In the genomic region with DNA sequence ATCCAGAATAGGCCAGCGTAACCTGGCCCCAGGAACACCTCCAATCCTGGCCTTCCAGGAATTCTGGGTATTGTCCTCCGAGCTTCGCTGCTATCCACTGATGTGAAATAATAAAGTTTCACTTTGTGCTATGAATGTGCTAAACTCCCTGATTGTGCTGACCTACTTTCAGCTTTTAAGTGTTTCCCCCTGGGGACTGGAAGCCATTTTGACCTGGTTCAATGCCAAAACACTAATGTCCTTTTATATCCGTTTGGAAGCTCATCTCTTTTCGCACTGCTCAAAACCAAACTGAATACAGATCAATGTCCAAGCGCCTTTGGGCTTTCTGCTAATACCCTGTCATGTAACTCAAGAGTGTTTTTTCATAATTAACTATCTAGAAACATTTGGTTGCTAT, we compare ENCODE assay signal across 20 mouse cellular contexts. TPM values are rescaled to one million over a fixed set of nuclear protein-coding genes. Genes with fewer than 3 reads are reported as not detected.
DNase-seq lines count a peak whose midpoint lies in the region; ATAC-seq lines count a peak whose summit lies in the region.
"Had no signal": no experiment of that assay in that cellular context is flagged by ENCODE, and none has a peak within 500 bp of the region (broad histone marks: within the 10 kb centered on the region; RNA-seq: fewer than 3 reads in every experiment).

No protein-coding gene starts in this region.

- WGBS in hindbrain, embryonic 13.5 days: 77% methylated on average over 6 of the region's 6 CpGs
- 87% methylated on average over 6 of the region's 6 CpGs for WGBS in hindbrain, embryonic 12.5 days

- no peak overlapping the region for H3K4me3 ChIP-seq in hindbrain, embryonic 13.5 days
- no peak overlapping the region for H3K4me3 ChIP-seq in hindbrain, embryonic 12.5 days
- H3K4me3 ChIP-seq: forebrain, embryonic 10.5 days; heart, embryonic 15.5 days; hindbrain, embryonic 15.5 days; kidney, embryonic 15.5 days; layer of hippocampus, adult 2 months; limb, embryonic 10.5 days; lung, embryonic 15.5 days; megakaryocyte, embryonic 14.5 days; myocyte had no signal

- H3K9ac ChIP-seq in hindbrain, embryonic 13.5 days: no peak overlapping the region
- no peak overlapping the region for H3K9ac ChIP-seq in hindbrain, embryonic 12.5 days
- H3K9ac ChIP-seq: heart, embryonic 15.5 days; hindbrain, embryonic 15.5 days; kidney, embryonic 15.5 days; lung, embryonic 15.5 days had no signal

- no peaks in the 10 kb centered on the region for H3K9me3 ChIP-seq in hindbrain, embryonic 13.5 days
- no peaks in the 10 kb centered on the region for H3K9me3 ChIP-seq in hindbrain, embryonic 12.5 days (replicated peaks)
- H3K9me3 ChIP-seq: heart, embryonic 15.5 days; hindbrain, embryonic 15.5 days; kidney, embryonic 15.5 days; limb, embryonic 10.5 days; lung, embryonic 15.5 days had no signal

- H3K27me3 ChIP-seq in hindbrain, embryonic 13.5 days: 0 out of 2 replicates have a peak, but pooled peaks cover 2% of the 10 kb centered on the region
- 0 out of 2 replicates have a peak, but pooled peaks cover 5% of the 10 kb centered on the region for H3K27me3 ChIP-seq in hindbrain, embryonic 12.5 days
- H3K27me3 ChIP-seq: heart, embryonic 15.5 days; hindbrain, embryonic 15.5 days; kidney, embryonic 15.5 days; lung, embryonic 15.5 days had no signal

- no peak overlapping the region for H3K4me2 ChIP-seq in hindbrain, embryonic 13.5 days
- H3K4me2 ChIP-seq in hindbrain, embryonic 12.5 days (replicated peaks): no peak overlapping the region
- H3K4me2 ChIP-seq: heart, embryonic 15.5 days; hindbrain, embryonic 15.5 days; kidney, embryonic 15.5 days; liver, embryonic 11.5 days; lung, embryonic 15.5 days had no signal

- peak; percentile 4 for DNase-seq in lung, postnatal 36 days
- DNase-seq in lung, adult 18-20 months: no peak
- DNase-seq in brain, adult 2 months (ENCODE audit: low read depth, low spot score): peak; percentile 42
- peak; percentile 64 for DNase-seq in retina, embryonic 14.5 days (ENCODE audit: low spot score)
- no peak for DNase-seq in cerebellum, adult 11 months
- DNase-seq: gastrocnemius, postnatal 14 days; spleen, adult 18-20 months; thymus, adult 2 months had no signal

- ATAC-seq in hindbrain, embryonic 13.5 days (ENCODE audit: low FRiP score): no peak
- no peak for ATAC-seq in hindbrain, embryonic 12.5 days (ENCODE audit: low FRiP score)

- H3K27ac ChIP-seq in hindbrain, embryonic 13.5 days: 0 out of 2 replicates have a peak overlapping the region, but pooled peaks have one; percentile 1
- no peak overlapping the region for H3K27ac ChIP-seq in hindbrain, embryonic 12.5 days
- H3K27ac ChIP-seq: forebrain, embryonic 10.5 days; heart, embryonic 15.5 days; hindbrain, embryonic 15.5 days; kidney, embryonic 15.5 days; layer of hippocampus, adult 2 months; limb, embryonic 10.5 days; lung, embryonic 15.5 days had no signal

- peaks cover 9% of the 10 kb centered on the region; the same call in 1 of the 2 replicates for H3K36me3 ChIP-seq in hindbrain, embryonic 13.5 days
- H3K36me3 ChIP-seq in hindbrain, embryonic 12.5 days: no peaks in the 10 kb centered on the region
- H3K36me3 ChIP-seq: forebrain, embryonic 10.5 days; heart, embryonic 15.5 days; hindbrain, embryonic 15.5 days; limb, embryonic 10.5 days; lung, embryonic 15.5 days had no signal

- H3K4me1 ChIP-seq in hindbrain, embryonic 13.5 days (replicated peaks): peaks cover 55% of the 10 kb centered on the region
- peaks cover 21% of the 10 kb centered on the region for H3K4me1 ChIP-seq in hindbrain, embryonic 12.5 days
- H3K4me1 ChIP-seq: megakaryocyte, embryonic 14.5 days had no signal

RNA-seq across cellular contexts. Expression of gene Abat, which starts 22.2 kb away (rescaled TPM):
- 81.1 and 88.3 TPM in 2 replicates for polyA plus RNA-seq in hindbrain, embryonic 13.5 days (2015; fragmentation: Nextera tagmentation; extraction: Ambion mirVana)
- polyA plus RNA-seq in hindbrain, embryonic 12.5 days (2016; fragmentation: Nextera tagmentation; extraction: Ambion mirVana): 68.3 and 78.9 TPM in 2 replicates

Comparison
In these comparisons a context has a peak if more than half of its experiments do, and no peak if none do; other contexts are left out.
1. DNase-seq: peak in lung, postnatal 36 days (single experiment), brain, adult 2 months (single experiment) and retina, embryonic 14.5 days (single experiment); none in lung, adult 18-20 months (0 of 2) and cerebellum, adult 11 months (single experiment).